Mouse (Mus musculus) ES-E14 (cell line): ENCODE measurements around the gene Fbxo42.

ENCODE experiments used
- CHD2 ChIP-seq: IDR thresholded peaks from 2 replicates; pipeline ENCODE4 v1.6.1; 2014; ENCODE audit warnings: mild to moderate bottlenecking, low read depth, low read length, inconsistent platforms
- HCFC1 ChIP-seq: IDR thresholded peaks from 2 replicates; pipeline ENCODE4 v1.6.1; 2012; ENCODE audit warnings: low read length, inconsistent platforms, borderline replicate concordance; ENCODE audit not compliant: insufficient read depth
- MAFK ChIP-seq: IDR thresholded peaks from 2 replicates; pipeline ENCODE4 v1.6.1; 2014; ENCODE audit warnings: mild to moderate bottlenecking, low read depth, low read length, inconsistent platforms; ENCODE audit not compliant: insufficient read depth
- ZC3H11A ChIP-seq: IDR thresholded peaks from 2 replicates; pipeline ENCODE4 v1.6.1; 2012; ENCODE audit warnings: low read depth, mild to moderate bottlenecking, inconsistent platforms, low read length, borderline replicate concordance
- ZNF384 ChIP-seq: IDR thresholded peaks from 2 replicates; pipeline ENCODE4 v1.6.1; 2012; ENCODE audit warnings: low read depth, low read length, inconsistent platforms

- TF ChIP-seq MAFK (no peak), CHD2 (no peak), HCFC1 (no peak), ZNF384 (no peak), ZC3H11A (no peak)
These were observed 89.1 kb downstream of the Fbxo42 start for GRCm38 (mm10) chr4:141236856-141237255.
